Mouse (Mus musculus) heart, embryonic 12.5 days (tissue): ENCODE data around the gene Sdk2. TPM values are rescaled to one million over a fixed set of nuclear protein-coding genes. Genes with fewer than 3 reads are reported as not detected.

Source experiments
- ATAC-seq: fragments of 200-750 bp; cut with Nextera tagmentation; 2 replicates; pipeline ENCODE4 v1.8.0; 2017; ENCODE audit warnings: moderate TSS enrichment, moderate library complexity; ENCODE audit not compliant: insufficient number of reproducible peaks, low FRiP score
- H3K27ac ChIP-seq: fragments of 300-500 bp; sonication (generic); 2 replicates; pipeline ENCODE4 v1.5.1; 2016; ENCODE audit warnings: mild to moderate bottlenecking, moderate library complexity; ENCODE audit not compliant: poor library complexity, severe bottlenecking
- H3K27me3 ChIP-seq: fragments of 300-500 bp; sonication (generic); replicated peaks from 2 replicates; pipeline ENCODE4 v1.6.1; 2016; ENCODE audit warnings: mild to moderate bottlenecking, moderate library complexity
- H3K36me3 ChIP-seq: fragments of 300-500 bp; sonication (generic); 2 replicates; pipeline ENCODE4 v1.6.1; 2016; ENCODE audit warnings: mild to moderate bottlenecking, moderate library complexity
- H3K4me1 ChIP-seq: fragments of 300-500 bp; sonication (generic); replicated peaks from 2 replicates; pipeline ENCODE4 v1.6.1; 2016; ENCODE audit warnings: mild to moderate bottlenecking
- H3K4me2 ChIP-seq: fragments of 300-500 bp; sonication (generic); 2 replicates; pipeline ENCODE4 v1.6.1; 2016; ENCODE audit warnings: mild to moderate bottlenecking, moderate library complexity
- H3K4me3 ChIP-seq: fragments of 300-500 bp; sonication (generic); 2 replicates; pipeline ENCODE4 v1.5.1; 2016; ENCODE audit warnings: mild to moderate bottlenecking
- H3K9ac ChIP-seq: fragments of 300-500 bp; sonication (generic); 2 replicates; pipeline ENCODE4 v1.6.1; 2016; ENCODE audit warnings: mild to moderate bottlenecking, moderate library complexity
- H3K9me3 ChIP-seq: fragments of 300-500 bp; sonication (generic); replicated peaks from 2 replicates; pipeline ENCODE4 v1.6.1; 2016; ENCODE audit warnings: mild to moderate bottlenecking, moderate library complexity
- WGBS: fragments of 180-500 bp; shearing (Covaris S2); methylation state at CpG from one replicate; pipeline ENCODE4 v1.1.7; 2016; 5-methylcytosine and 5-hydroxymethylcytosine counted together
- polyA plus RNA-seq: library from polyadenylated mRNA; unstranded; fragments of >200 nt; fragmentation: Nextera tagmentation; extraction: Ambion mirVana; gene quantifications from 2 replicates; pipeline ENCODE4 v1.2.1, GENCODE M21; 2016

Sdk2 gene
- polyA plus RNA-seq, 1 experiment from 2014 or later: 4.3 TPM

GRCm38 (mm10) chr11:113726994-113727888, 339.6 kb downstream of the Sdk2 start:
- Histone ChIP-seq H3K27me3 (no peaks in the 10 kb centered on the region), H3K4me1 (peaks cover 30% of the 10 kb centered on the region; the same call in 1 of the 2 replicates), H3K27ac (no peak overlapping the region), H3K4me2 (no peak overlapping the region), H3K4me3 (no peak overlapping the region), H3K9ac (no peak overlapping the region), H3K9me3 (no peaks in the 10 kb centered on the region), H3K36me3 (peaks cover 47% of the 10 kb centered on the region)
- 92% methylated on average over 14 of the region's 14 CpGs for WGBS
- ATAC-seq: no peak
